ENCODE assay signal across 12 mouse cellular contexts in genomic region chr10:63978101-63978500, GRCm38 (mm10). TPM values are rescaled to one million over a fixed set of nuclear protein-coding genes. Genes with fewer than 3 reads are reported as not detected.
DNase-seq lines count a peak whose midpoint lies in the region; ATAC-seq and TF ChIP-seq lines count a peak whose summit lies in the region.
"Had no signal": no experiment of that assay in that cellular context is flagged by ENCODE, and none has a peak within 500 bp of the region (broad histone marks: within the 10 kb centered on the region; RNA-seq: fewer than 3 reads in every experiment).

No protein-coding gene starts in this region.

- H3K27me3 ChIP-seq in lung, postnatal 0 days (replicated peaks; ENCODE audit: insufficient read depth, low read length): no peaks in the 10 kb centered on the region
- H3K27me3 ChIP-seq in limb, embryonic 14.5 days (ENCODE audit: control insufficient read depth, insufficient read depth, low read length): no peaks in the 10 kb centered on the region
- H3K27me3 ChIP-seq in stomach, postnatal 0 days (ENCODE audit: control insufficient read depth, insufficient read depth, low read length): no peaks in the 10 kb centered on the region

- H3K9ac ChIP-seq in lung, postnatal 0 days (replicated peaks; ENCODE audit: low read depth): no peak overlapping the region
- 0 out of 2 replicates have a peak overlapping the region, but pooled peaks have one; percentile 3 for H3K9ac ChIP-seq in limb, embryonic 14.5 days (ENCODE audit: low read depth, low read length, severe bottlenecking)
- no peak overlapping the region for H3K9ac ChIP-seq in stomach, postnatal 0 days (ENCODE audit: low read length)

- peak overlapping the region; percentile 58 for H3K27ac ChIP-seq in gastrocnemius, adult 2 months
- H3K27ac ChIP-seq in lung, postnatal 0 days (ENCODE audit: low read length): no peak overlapping the region
- H3K27ac ChIP-seq in limb, embryonic 14.5 days (replicated peaks; ENCODE audit: low read depth, low read length): no peak overlapping the region
- H3K27ac ChIP-seq in stomach, postnatal 0 days (replicated peaks): no peak overlapping the region

- H3K4me1 ChIP-seq in lung, postnatal 0 days (ENCODE audit: insufficient read depth, low read depth, low read length): no peaks in the 10 kb centered on the region
- H3K4me1 ChIP-seq in limb, embryonic 14.5 days (ENCODE audit: control insufficient read depth, insufficient read depth, low read length): peaks cover 4% of the 10 kb centered on the region; the same call in 1 of the 2 replicates
- H3K4me1 ChIP-seq in stomach, postnatal 0 days (replicated peaks; ENCODE audit: control insufficient read depth, insufficient read depth): no peaks in the 10 kb centered on the region

- peak overlapping the region; percentile 62 for H3K4me3 ChIP-seq in gastrocnemius, adult 2 months
- H3K4me3 ChIP-seq in lung, postnatal 0 days (ENCODE audit: low read depth, low read length): no peak overlapping the region
- H3K4me3 ChIP-seq in limb, embryonic 14.5 days (replicated peaks; ENCODE audit: low read length): no peak overlapping the region; the same call in 1 of the 2 replicates
- H3K4me3 ChIP-seq in stomach, postnatal 0 days (ENCODE audit: low read depth, low read length): no peak overlapping the region

- intact Hi-C loops in gastrocnemius, adult 2 months (cut with DNase I): no loop called here
- intact Hi-C loops in gastrocnemius, postnatal 14 days (cut with DNase I; ENCODE audit: low total_unique reads): no loop called here

- no peak for TF ChIP-seq CTCF in gastrocnemius, adult 2 months (IDR thresholded peaks at IDR 0.05)
- TF ChIP-seq CTCF in lung, postnatal 0 days (IDR thresholded peaks at IDR 0.05): no peak
- no peak for TF ChIP-seq CTCF in stomach, postnatal 0 days (IDR thresholded peaks at IDR 0.05; ENCODE audit: low read depth)

- 14% methylated on average over 11 of the region's 11 CpGs for WGBS in lung, postnatal 0 days
- whole genome bisulfite sequencing in limb, embryonic 14.5 days: 19% methylated on average over 11 of the region's 11 CpGs
- WGBS in stomach, postnatal 0 days: 12% methylated on average over 11 of the region's 11 CpGs

- no peaks in the 10 kb centered on the region for H3K36me3 ChIP-seq in lung, postnatal 0 days (ENCODE audit: insufficient read depth, low read length)
- H3K36me3 ChIP-seq in limb, embryonic 14.5 days (ENCODE audit: control insufficient read depth, insufficient read depth, low read length): no peaks in the 10 kb centered on the region
- no peaks in the 10 kb centered on the region for H3K36me3 ChIP-seq in stomach, postnatal 0 days (ENCODE audit: control insufficient read depth, insufficient read depth, low read length)

- peak; percentile 39 for ATAC-seq in lung, postnatal 0 days
- ATAC-seq in limb, embryonic 14.5 days (ENCODE audit: low FRiP score, low read depth): no peak; the same call in 1 of the 2 replicates
- no peak for ATAC-seq in stomach, postnatal 0 days (ENCODE audit: low FRiP score, low TSS enrichment)

- peak overlapping the region; percentile 41 for H3K4me2 ChIP-seq in lung, postnatal 0 days (replicated peaks; ENCODE audit: low read depth, low read length)
- H3K4me2 ChIP-seq in limb, embryonic 14.5 days (replicated peaks; ENCODE audit: low read depth, low read length, severe bottlenecking): peak overlapping the region; percentile 23
- 0 out of 2 replicates have a peak overlapping the region, but pooled peaks have one; percentile 17 for H3K4me2 ChIP-seq in stomach, postnatal 0 days (replicated peaks; ENCODE audit: low read depth)
- H3K4me2 ChIP-seq: liver, embryonic 11.5 days had no signal

- peak; percentile 85 for TF ChIP-seq EP300 in lung, postnatal 0 days (IDR thresholded peaks at IDR 0.05)
- no peak for TF ChIP-seq EP300 in stomach, postnatal 0 days (optimal IDR thresholded peaks at IDR 0.05)

- H3K9me3 ChIP-seq in lung, postnatal 0 days (ENCODE audit: low read length): no peaks in the 10 kb centered on the region
- H3K9me3 ChIP-seq in limb, embryonic 14.5 days (ENCODE audit: control insufficient read depth, low read length): no peaks in the 10 kb centered on the region
- no peaks in the 10 kb centered on the region for H3K9me3 ChIP-seq in stomach, postnatal 0 days (ENCODE audit: control insufficient read depth, low read length)

- no peak for TF ChIP-seq POLR2A in limb, embryonic 14.5 days (IDR thresholded peaks at IDR 0.05; ENCODE audit: borderline replicate concordance, extremely low read depth, insufficient read depth, insufficient read length)

- no peak for DNase-seq in gastrocnemius, adult 2 months
- no peak for DNase-seq in gastrocnemius, postnatal 14 days
- DNase-seq in lung, postnatal 0 days (ENCODE audit: low spot score): peak; percentile 45
- DNase-seq in lung, postnatal 4 days: no peak
- DNase-seq in limb, embryonic 14.5 days (ENCODE audit: low spot score): peak; percentile 29
- DNase-seq in stomach, postnatal 0 days (ENCODE audit: low spot score): no peak
- DNase-seq in cerebellum, adult 18-20 months: no peak
- no peak for DNase-seq in lung, postnatal 10 days
- DNase-seq: cerebellum, postnatal 25 days; heart, adult 18-20 months had no signal

RNA-seq across cellular contexts. Expression of gene Gm10118, which starts 50.9 kb away (rescaled TPM):
- not detected for total RNA-seq in gastrocnemius, adult 2 months (2021)
- not detected for total RNA-seq in gastrocnemius, postnatal 14 days (2021)
- polyA plus RNA-seq in lung, postnatal 0 days (2015; fragmentation: Nextera tagmentation; extraction: Ambion mirVana): 0.05 TPM in 1 of 2 replicates, not detected in the other
- 0.06 TPM in 2 replicates for polyA plus RNA-seq in limb, embryonic 14.5 days (2012; rRNA removed)
- polyA plus RNA-seq in limb, embryonic 14.5 days (2014; fragmentation: Nextera tagmentation; extraction: Ambion mirVana): 0.10 and 0.21 TPM in 2 replicates
- polyA plus RNA-seq in stomach, postnatal 0 days (2015; fragmentation: Nextera tagmentation; extraction: Ambion mirVana): 0.06 TPM in 2 replicates
- total RNA-seq: heart, adult 18-20 months had no signal
- polyA plus RNA-seq: C2C12 had no signal

Comparison
In these comparisons a context has a peak if more than half of its experiments do, and no peak if none do; other contexts are left out.
1. DNase-seq: peak in lung, postnatal 0 days (single experiment) and limb, embryonic 14.5 days (single experiment); none in gastrocnemius, adult 2 months (single experiment), gastrocnemius, postnatal 14 days (single experiment), lung, postnatal 4 days (0 of 2), stomach, postnatal 0 days (single experiment), cerebellum, adult 18-20 months (0 of 2) and lung, postnatal 10 days (single experiment).
2. Peak in every context shown above with its lines, with median percentiles within 50 percentile points of each other: H3K4me2 ChIP-seq.